Comparison of ENCODE assay signal across 16 mouse cellular contexts in genomic region chr12:3574670-3575069, GRCm38 (mm10). TPM values are rescaled to one million over a fixed set of nuclear protein-coding genes. Genes with fewer than 3 reads are reported as not detected.
DNase-seq lines count a peak whose midpoint lies in the region; ATAC-seq and TF ChIP-seq lines count a peak whose summit lies in the region.
"Had no signal": no experiment of that assay in that cellular context is flagged by ENCODE, and none has a peak within 500 bp of the region (broad histone marks: within the 10 kb centered on the region; RNA-seq: fewer than 3 reads in every experiment).

No protein-coding gene starts in this region.

- H3K9ac ChIP-seq in kidney, postnatal 0 days (ENCODE audit: low read depth, low read length): no peak overlapping the region

- 87% methylated on average over 4 of the region's 4 CpGs for WGBS in kidney, postnatal 0 days

- no peak overlapping the region for H3K27ac ChIP-seq in kidney, postnatal 0 days
- H3K27ac ChIP-seq: forebrain, embryonic 13.5 days; hindbrain, embryonic 10.5 days had no signal

- ATAC-seq in kidney, postnatal 0 days (replicated peaks; ENCODE audit: low FRiP score, low read depth): no peak
- ATAC-seq: forebrain, embryonic 13.5 days; intestine, embryonic 16.5 days had no signal

- TF ChIP-seq CTCF in kidney, postnatal 0 days (IDR thresholded peaks at IDR 0.05; ENCODE audit: low read depth): 0 out of 2 replicates have a peak, but pooled peaks have one; percentile 29

- DNase-seq in kidney, postnatal 0 days (ENCODE audit: low spot score): no peak
- no peak for DNase-seq in kidney, adult 18-20 months
- peak; percentile 24 for DNase-seq in thymus, postnatal 0 days (ENCODE audit: low spot score)
- DNase-seq in thymus, postnatal 36 days: no peak
- DNase-seq in ZHBTc4 (ENCODE audit: low read depth, low spot score): peak; percentile 28
- no peak for DNase-seq in embryo, embryonic 11 days
- DNase-seq in T-cell, adult 2 months (ENCODE audit: low spot score): no peak
- DNase-seq: cerebellum, adult 9-10 months; kidney, postnatal 14 days; layer of hippocampus, adult 9-11 months; lung, postnatal 14 days; midbrain, embryonic 14.5 days; thymus, adult 2 months had no signal

- no peak overlapping the region for H3K4me3 ChIP-seq in kidney, postnatal 0 days (replicated peaks; ENCODE audit: low read depth, low read length)
- H3K4me3 ChIP-seq: forebrain, embryonic 13.5 days had no signal

- peaks cover 16% of the 10 kb centered on the region; the same call in 1 of the 2 replicates for H3K4me1 ChIP-seq in kidney, postnatal 0 days (replicated peaks; ENCODE audit: insufficient read depth, low read length)

- no peak overlapping the region for H3K4me2 ChIP-seq in kidney, postnatal 0 days (ENCODE audit: low read length)
- H3K4me2 ChIP-seq: forebrain, embryonic 13.5 days had no signal

- H3K27me3 ChIP-seq in kidney, postnatal 0 days (ENCODE audit: insufficient read depth, low read length): no peaks in the 10 kb centered on the region
- H3K27me3 ChIP-seq: forebrain, embryonic 13.5 days had no signal

- no peaks in the 10 kb centered on the region for H3K36me3 ChIP-seq in kidney, postnatal 0 days (ENCODE audit: insufficient read depth, low read length)
- H3K36me3 ChIP-seq: hindbrain, embryonic 10.5 days had no signal

- no peaks in the 10 kb centered on the region for H3K9me3 ChIP-seq in kidney, postnatal 0 days (replicated peaks; ENCODE audit: low read length)
- H3K9me3 ChIP-seq: forebrain, embryonic 13.5 days; hindbrain, embryonic 10.5 days had no signal

RNA-seq across cellular contexts. Expression of gene Dtnb, which starts 2.5 kb away (rescaled TPM):
- polyA plus RNA-seq in kidney, postnatal 0 days (2015; fragmentation: Nextera tagmentation; extraction: Ambion mirVana): 36.3 and 43.5 TPM in 2 replicates
- 27.8 and 29.3 TPM in 2 replicates for polyA plus RNA-seq in thymus, postnatal 0 days (2015; fragmentation: Nextera tagmentation; extraction: Ambion mirVana)

Comparison
In these comparisons a context has a peak if more than half of its experiments do, and no peak if none do; other contexts are left out.
1. DNase-seq: peak in thymus, postnatal 0 days (single experiment) and ZHBTc4 (single experiment); none in kidney, postnatal 0 days (single experiment), kidney, adult 18-20 months (single experiment), thymus, postnatal 36 days (0 of 2), embryo, embryonic 11 days (single experiment) and T-cell, adult 2 months (single experiment).